Mouse (Mus musculus) urinary bladder, postnatal 14 days (tissue): Measurements from ENCODE around the gene Dcaf4.

Experiments
- DNase-seq: peaks from one replicate; pipeline ENCODE4 v3.0.0; 2021; ENCODE audit warnings: low spot score

Dcaf4 gene

DNA sequence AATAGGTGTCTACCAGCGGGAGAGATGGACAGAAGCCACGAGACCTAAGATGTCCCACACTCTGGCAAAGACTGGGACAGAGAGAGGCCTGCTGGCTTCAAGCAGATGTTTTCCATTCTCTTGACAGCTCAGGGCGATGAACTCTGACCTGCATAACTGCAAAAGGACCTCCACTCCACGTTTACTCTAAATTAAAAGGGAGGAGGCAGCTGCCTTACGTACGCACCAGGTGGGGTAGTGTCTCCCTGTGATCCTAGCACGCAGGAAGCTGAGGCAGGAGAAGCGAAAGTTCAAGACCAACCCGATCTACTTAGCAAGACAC is 24.3 kb upstream of the Dcaf4 start:
- no peak for DNase-seq

- DNase-seq: no peak
Observed at GRCm38 (mm10) chr12:83496336-83496735, 23.9 kb upstream of the Dcaf4 start.

DNA sequence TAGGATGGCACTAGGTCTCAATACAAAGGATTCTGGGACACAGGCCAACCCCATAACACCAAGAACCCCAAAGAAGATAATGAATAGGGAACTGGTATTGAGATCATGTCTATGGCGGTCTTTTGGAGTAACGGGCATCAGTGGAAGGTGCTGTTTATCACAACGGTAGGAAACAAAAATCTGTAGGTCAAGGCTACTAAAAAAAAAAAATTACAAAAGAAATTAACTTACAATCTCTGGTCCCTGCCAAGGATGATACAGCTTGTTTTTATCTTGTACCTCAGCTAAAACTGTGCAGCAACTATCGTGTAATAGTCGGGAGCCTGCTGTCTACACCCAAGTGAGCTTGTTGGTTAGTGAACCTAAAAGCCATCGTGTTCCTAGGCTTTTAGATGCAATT is 23.5 kb upstream of the Dcaf4 start:
- no peak for DNase-seq

DNA sequence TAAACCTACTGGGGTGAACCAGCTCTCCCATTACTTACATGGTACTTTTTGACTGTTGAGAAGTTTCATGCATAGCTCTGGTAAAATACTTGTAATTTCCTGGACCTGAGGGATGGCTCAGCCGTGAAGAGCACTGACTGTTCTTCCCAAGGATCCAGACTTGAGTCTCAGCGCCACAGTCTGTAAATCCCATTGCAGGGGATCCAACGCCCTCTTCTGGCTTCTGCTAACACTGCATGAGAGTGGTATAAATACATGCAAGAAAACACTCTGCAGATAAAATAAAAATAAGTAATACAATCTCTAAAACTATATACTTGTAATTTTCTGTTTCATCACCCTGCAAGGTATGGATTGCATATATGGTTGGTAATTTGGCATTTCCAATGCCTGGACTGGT is 22.3 kb upstream of the Dcaf4 start:
- DNase-seq: no peak

DNA sequence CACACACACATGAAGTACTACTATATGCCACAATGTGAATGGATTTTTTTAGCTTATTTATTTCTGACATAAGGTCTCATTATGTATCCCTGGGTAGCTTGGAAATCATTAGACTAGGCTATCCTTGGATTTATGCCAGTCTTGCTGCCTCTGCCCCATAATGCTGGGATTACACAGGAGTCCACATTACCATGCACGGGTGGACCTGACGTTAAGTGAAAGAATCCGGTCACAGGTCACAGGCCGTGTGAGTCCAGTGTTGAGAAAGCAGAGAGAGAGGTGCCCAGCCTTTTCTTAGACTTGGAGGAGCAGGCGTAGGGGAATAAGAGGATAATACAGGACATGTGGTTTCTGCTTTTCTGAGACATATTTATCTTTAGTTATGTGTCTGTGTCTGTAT is 21.0 kb upstream of the Dcaf4 start:
- no peak for DNase-seq

GRCm38 (mm10) chr12:83502190-83502589 is 18.1 kb upstream of the Dcaf4 start:
- peak; percentile 55 for DNase-seq

- DNase-seq: no peak
Observed at GRCm38 (mm10) chr12:83506543-83506942, 13.7 kb upstream of the Dcaf4 start.

- no peak for DNase-seq
Observed at GRCm38 (mm10) chr12:83510586-83510985, 9.7 kb upstream of the Dcaf4 start.

DNA sequence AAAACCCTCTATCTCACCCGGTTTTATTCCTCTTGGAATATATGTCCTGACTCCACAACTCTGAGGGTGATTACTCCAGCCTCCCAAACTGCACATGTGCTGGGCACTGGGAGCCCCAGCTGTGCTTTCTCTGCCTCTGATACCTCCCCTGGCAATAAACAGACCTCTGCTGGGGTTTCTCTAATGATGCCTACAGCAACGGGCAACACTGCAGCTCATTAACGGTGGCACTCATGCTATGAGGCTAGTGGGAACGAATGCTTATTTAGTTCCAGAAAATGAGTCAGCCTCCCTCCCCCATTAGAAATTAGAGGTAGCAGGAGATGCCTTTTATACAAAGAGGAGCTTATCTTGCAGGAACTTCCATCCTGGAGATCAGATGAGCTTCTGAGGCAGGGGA is 7.5 kb upstream of the Dcaf4 start:
- DNase-seq: no peak

DNA sequence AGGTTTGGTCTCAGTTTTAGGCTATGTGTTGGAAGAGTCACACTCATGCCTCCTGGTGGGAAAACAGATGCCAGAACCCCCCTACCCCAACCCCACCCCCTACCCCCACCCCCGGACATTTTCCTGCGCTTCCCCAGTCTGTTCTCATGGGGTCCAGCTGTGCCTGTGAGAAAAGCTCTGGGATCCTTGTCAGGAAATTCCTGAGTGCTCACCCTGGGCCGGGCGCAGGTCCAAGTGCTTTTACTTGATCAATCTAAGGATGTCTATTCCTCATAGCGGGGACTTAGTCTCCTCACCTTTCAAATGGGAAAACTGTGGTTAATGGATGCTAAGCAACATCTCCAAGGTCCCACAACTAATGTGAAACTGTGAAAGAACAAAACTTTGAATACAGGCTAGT is 7.1 kb upstream of the Dcaf4 start:
- DNase-seq: no peak

GRCm38 (mm10) chr12:83514216-83514615 is 6.0 kb upstream of the Dcaf4 start:
- DNase-seq: no peak

GRCm38 (mm10) chr12:83517580-83517979 is 2.7 kb upstream of the Dcaf4 start:
- no peak for DNase-seq

DNA sequence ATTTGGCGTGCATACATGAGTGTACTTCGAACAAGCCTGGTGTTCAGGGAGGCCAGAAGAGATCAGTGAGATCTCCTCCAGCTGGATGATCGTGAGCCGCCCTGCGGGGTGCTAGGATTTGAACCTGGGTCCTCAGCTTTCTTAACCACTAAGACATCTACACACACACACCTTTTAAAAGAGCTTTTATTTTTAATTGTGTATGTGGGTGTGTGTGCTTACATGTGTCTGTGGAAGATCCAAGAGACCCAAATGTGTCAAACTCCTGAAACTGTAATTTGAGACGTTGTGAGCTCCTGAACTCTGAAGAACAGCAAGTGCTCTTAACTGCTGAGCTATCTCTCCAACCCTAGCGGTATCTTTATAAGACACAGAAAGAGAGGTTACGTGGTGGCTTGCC is 817 bp downstream of the Dcaf4 start:
- DNase-seq: no peak

- DNase-seq: no peak
Observed at GRCm38 (mm10) chr12:83523056-83523455, 2.8 kb downstream of the Dcaf4 start.

DNA sequence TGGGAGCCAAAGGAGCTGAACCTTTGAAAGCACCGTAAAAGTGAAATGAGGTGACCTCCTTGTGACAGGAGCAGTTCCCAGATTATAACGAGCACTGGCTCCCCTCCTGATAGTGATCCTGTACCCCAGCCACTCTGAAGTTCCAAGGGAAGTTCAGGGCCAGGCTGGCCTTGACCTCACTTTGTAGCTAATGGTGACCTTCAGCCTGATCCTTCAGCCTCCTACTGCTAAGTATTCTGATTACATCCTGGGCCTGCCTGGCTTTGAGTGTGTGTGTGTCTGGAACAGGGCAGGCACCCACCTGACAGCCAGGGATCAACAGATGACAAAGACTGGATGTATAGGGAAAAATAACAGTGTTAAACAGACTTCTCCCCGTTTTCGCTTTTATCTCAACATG is 3.6 kb downstream of the Dcaf4 start:
- no peak for DNase-seq

GRCm38 (mm10) chr12:83524329-83524728 is 4.1 kb downstream of the Dcaf4 start:
- DNase-seq: no peak

DNA sequence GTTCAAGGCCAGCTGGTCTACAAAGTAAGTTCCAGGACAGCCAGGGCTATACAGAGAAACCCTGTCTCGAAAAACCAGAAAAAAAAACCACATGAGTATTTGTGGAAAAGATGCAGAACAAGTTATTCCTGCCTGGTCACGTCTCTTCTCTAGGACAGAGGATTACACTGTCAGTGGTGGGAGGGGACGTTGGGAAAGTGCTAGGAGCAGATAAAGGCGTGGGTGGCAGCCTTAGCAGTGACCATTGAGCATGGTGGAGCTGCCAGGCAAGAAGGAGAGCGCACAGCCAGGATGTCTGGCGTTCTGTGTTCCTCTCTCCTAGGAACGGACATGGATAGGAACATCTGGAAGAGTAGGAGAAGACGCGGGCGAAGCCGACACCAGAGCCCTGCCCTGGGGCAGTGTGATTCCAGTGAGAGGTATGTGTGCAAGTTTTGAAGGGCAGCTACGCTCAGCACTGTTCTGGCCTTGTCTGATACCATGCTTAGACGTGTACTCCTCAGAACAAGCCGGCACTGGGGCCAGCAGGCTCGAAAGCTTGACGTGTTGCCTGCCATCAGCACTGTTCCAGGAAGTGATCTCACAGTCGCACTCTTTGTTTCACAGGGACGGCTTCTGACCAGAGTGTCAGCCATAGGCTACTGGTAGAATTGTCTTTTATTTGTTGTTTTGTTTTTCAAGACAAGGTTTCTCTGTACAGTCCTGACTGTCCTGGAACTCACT is 5.7 kb downstream of the Dcaf4 start:
- peak; percentile 13 for DNase-seq

DNA sequence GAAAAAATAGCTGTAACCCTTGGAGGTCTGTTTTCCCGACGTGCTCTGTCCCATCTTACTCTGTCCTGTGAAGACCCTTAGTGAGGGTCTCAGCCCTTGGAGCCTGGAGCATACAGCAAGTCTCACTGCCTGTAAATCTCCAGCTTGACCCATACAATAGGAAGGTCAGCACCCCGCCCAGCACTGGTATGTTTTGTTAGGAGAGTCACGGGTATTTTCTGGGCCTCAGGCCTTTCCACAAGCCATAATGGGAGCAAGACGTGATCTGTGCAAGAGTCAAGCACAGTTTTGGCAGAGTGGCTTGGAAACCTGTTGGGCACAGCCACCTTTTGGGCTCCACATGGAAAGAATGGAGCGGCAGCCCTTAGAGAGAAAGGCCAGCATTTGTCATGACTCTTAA is 7.5 kb downstream of the Dcaf4 start:
- DNase-seq: no peak

GRCm38 (mm10) chr12:83528665-83529064 is 8.4 kb downstream of the Dcaf4 start:
- no peak for DNase-seq

DNA sequence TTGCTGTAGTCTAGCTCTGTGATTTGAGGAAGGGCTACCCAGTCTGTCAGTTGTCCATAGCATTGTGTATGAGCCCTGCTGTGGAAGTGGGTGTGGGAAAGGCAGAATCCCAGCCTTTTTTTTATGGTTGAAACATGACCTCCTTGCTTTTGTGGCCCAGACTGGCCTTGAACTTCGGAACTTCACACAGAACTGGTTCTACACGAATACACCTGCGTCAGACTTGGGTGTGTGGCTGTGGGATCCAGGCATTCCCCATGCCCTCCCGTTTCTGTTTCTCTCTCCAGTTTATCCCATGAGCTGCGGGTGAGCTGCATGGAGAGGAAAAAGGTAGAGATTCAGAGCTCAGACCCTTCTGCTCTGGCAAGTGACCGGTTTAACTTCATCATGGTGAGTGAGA is 11.7 kb downstream of the Dcaf4 start:
- DNase-seq: no peak

- no peak for DNase-seq
Observed at GRCm38 (mm10) chr12:83532966-83533365, 12.7 kb downstream of the Dcaf4 start.

DNA sequence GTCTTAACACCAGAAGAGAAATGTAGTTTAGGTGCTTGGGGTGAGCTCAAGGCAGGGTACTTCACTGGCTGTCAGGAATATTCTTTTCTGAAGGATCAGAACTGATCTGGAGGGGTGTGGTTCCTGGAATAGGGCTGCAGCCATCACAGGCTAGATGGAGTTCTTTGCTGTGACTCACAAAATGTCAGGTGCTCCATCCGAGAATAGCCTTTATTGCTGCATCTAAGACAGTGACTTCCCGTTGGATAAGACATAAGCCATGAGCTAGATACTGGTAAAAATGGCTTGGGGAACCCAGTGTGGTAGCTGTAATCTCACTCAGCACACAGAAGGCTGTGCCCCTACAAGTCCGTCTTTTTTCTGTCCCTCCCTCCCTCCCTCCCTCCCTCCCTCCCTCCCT is 13.9 kb downstream of the Dcaf4 start:
- no peak for DNase-seq

GRCm38 (mm10) chr12:83535428-83535827 is 15.2 kb downstream of the Dcaf4 start:
- DNase-seq: no peak

- no peak for DNase-seq
Observed at GRCm38 (mm10) chr12:83536039-83536438, 15.8 kb downstream of the Dcaf4 start.

DNA sequence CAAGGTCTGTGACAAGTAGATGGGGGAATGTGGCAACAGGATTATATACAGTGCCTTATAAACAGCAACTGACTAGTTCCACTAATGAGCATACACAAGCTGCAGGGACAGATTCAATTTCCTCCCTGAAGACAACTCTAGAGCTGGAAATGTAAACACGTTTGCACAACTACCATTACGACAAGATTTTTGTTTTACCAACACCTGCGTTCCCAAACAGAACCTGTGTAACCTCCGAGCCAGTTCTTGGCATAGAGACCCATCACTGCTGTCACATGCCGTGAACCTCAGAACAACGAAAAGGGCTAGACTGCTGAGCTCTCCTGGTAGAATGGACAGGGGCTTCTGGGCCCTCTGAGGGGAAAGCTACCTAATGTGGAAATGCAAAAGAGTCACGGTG is 23.7 kb downstream of the Dcaf4 start:
- no peak for DNase-seq
